Mouse (Mus musculus): ENCODE measurements around the gene Lgals3bp. TPM values are rescaled to one million over a fixed set of nuclear protein-coding genes. Genes with fewer than 3 reads are reported as not detected.

Gene Lgals3bp
- polyA plus RNA-seq, 1 experiment: 311 TPM

DNA sequence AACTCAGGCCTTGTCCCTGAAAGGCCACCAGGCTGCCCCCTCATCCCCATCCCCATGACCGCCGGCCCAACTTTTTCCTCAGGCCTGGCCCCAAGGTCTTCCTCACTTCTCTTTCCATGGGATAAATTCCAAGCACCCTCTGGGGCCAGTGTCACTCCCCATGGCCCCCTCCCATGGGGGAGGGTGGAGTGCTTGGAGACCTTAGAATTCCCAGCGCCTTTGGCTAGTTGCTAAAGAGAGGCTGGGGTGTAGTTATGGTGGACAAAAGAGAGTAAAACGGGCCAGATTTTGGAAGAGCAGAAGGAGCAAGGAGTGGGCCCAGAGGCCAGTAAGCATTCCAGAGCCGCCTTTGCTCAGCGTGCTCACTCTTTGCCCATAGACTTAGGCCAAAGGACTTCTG lies 46.3 kb downstream of the Lgals3bp start, which contains the start of gene Timp2:
Gene Timp2 (minus strand): TSS at position 101 of the 400 bp plus-strand sequence.
- peak within 1 kb of the TSS; percentile 89 for H3K4me3 ChIP-seq (replicated peaks; ENCODE audit: extremely low read depth, low read depth, low read length)
- DNase-seq: no peak
- WGBS: 41% methylated on average over 6 of the region's 6 CpGs
- TF ChIP-seq CTCF (IDR thresholded peaks at IDR 0.05; ENCODE audit: insufficient read depth, low read length) (no peak), POLR2A (IDR thresholded peaks at IDR 0.05; ENCODE audit: borderline replicate concordance, extremely low read depth, low read depth, low read length) (no peak)
- peaks cover 11% of the 10 kb centered on the region for H3K4me1 ChIP-seq (ENCODE audit: control insufficient read depth, insufficient read depth, low read length)

DNA sequence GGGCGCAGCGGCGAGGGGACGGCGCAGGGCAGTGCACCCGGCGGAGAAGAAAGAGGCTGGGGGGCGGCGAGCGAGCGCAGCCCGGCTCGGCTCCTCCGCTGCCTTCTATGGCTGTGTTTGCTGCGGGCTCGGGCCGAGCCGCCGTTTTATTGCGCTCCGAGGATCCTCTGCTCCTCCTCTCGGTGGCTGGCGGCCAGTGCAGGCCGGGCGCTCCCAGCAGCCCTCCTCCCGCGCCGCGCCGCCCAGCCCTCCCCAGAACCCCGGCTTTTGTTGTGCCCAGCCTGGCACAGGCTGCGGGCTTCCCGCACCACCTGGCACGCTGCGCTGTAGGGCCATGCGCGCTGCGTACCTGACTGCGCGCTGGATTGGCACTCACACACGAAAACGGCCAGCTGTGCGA lies 46.7 kb downstream of the Lgals3bp start:
- peaks cover 6% of the 10 kb centered on the region for H3K4me1 ChIP-seq (ENCODE audit: control insufficient read depth, insufficient read depth, low read length)
- DNase-seq: peak; percentile 87
- 0 out of 2 replicates have a peak, but pooled peaks have one; percentile 30 for TF ChIP-seq CTCF (IDR thresholded peaks at IDR 0.05; ENCODE audit: insufficient read depth, low read length)
- peak; percentile 91 for TF ChIP-seq POLR2A (IDR thresholded peaks at IDR 0.05; ENCODE audit: borderline replicate concordance, extremely low read depth, low read depth, low read length)
- H3K4me3 ChIP-seq (replicated peaks; ENCODE audit: extremely low read depth, low read depth, low read length): peak overlapping the region; percentile 89
- WGBS: 1% methylated on average over 42 of the region's 43 CpGs

DNA sequence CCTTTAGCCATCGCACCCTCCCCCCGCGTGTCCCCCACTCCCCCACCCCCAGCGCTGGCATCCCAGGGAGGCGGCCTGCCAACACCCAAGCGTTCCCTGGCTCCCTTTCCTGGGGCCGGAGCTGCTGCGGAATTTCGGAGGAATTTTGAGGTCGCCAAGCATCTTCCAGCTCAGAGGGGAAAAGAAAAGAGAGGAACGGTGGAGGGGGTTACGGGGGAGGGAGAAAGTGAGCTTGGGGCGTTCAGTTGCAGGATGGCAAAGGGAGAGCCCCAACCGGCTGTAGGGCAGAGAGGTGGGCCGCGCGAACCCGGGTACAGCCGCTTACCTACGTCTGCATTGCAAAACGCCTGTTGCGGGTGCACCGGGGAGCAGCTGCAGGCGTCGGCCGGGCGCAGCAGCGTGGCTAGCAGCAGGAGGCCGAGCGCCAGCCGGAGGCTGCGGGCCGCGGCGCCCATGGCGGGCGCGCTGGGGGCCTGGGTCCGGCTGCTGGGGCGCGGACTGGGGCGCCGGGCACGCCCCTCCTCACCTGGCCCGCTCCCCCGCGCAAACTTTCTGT lies 47.2 kb downstream of the Lgals3bp start:
- 2% methylated on average over 47 of the region's 47 CpGs for WGBS
- Histone ChIP-seq H3K4me3 (replicated peaks; ENCODE audit: extremely low read depth, low read depth, low read length) (peak overlapping the region; percentile 89), H3K4me1 (ENCODE audit: control insufficient read depth, insufficient read depth, low read length) (peaks cover 7% of the 10 kb centered on the region; the same call in 1 of the 2 replicates)
- no peak for TF ChIP-seq CTCF (IDR thresholded peaks at IDR 0.05; ENCODE audit: insufficient read depth, low read length)
- no peak for TF ChIP-seq POLR2A (IDR thresholded peaks at IDR 0.05; ENCODE audit: borderline replicate concordance, extremely low read depth, low read depth, low read length)
- peak; percentile 63 for DNase-seq

DNA sequence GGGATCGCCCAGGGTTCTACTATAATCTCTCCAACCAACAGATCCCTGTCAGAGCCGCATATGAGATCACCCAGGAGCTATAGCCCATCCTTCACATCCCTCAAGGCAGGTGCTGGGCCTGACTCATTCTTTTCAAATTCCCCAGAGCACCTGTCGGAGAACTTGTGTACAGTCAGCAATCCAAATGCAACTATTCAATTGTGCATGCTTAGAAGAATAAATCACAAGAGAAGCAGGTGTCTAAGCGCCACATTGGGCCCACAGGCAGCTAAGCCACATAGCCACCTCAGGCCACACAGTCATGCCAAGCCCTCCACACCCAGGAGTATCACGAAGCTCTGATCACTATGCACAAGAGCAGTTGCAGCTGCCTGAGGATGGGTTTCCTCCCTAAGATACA lies 52.4 kb downstream of the Lgals3bp start:
- no peak for DNase-seq
- H3K4me3 ChIP-seq (replicated peaks; ENCODE audit: extremely low read depth, low read depth, low read length): no peak overlapping the region
- H3K4me1 ChIP-seq (ENCODE audit: control insufficient read depth, insufficient read depth, low read length): peaks cover 20% of the 10 kb centered on the region
- no peak for TF ChIP-seq POLR2A (IDR thresholded peaks at IDR 0.05; ENCODE audit: borderline replicate concordance, extremely low read depth, low read depth, low read length)
- TF ChIP-seq CTCF (IDR thresholded peaks at IDR 0.05; ENCODE audit: insufficient read depth, low read length): no peak
- WGBS: 77% methylated on average over 5 of the region's 5 CpGs

DNA sequence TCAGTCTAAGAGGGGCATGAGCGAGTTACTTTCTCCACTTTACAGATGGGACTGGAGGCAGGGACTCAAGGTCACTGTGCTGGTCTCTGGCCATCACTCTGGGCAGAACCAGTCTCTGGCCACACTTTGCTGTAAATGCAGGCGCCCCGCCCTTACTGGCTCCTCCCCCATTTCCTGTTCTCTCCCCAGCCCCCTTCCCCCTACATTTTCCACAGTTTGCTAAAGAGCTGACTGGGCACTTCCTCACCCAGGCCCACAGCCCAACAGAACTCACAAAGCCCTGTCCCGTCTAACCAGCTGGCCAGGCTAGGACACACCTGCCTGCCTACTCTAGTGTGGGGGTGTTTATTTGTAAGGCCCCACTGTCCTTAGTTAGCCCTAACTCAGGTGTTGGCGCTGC lies 53.0 kb downstream of the Lgals3bp start:
- Histone ChIP-seq H3K4me3 (replicated peaks; ENCODE audit: extremely low read depth, low read depth, low read length) (no peak overlapping the region), H3K4me1 (ENCODE audit: control insufficient read depth, insufficient read depth, low read length) (peaks cover 20% of the 10 kb centered on the region)
- TF ChIP-seq CTCF (IDR thresholded peaks at IDR 0.05; ENCODE audit: insufficient read depth, low read length) (no peak), POLR2A (IDR thresholded peaks at IDR 0.05; ENCODE audit: borderline replicate concordance, extremely low read depth, low read depth, low read length) (no peak)
- DNase-seq: peak; percentile 56
- WGBS: 24% methylated on average over 5 of the region's 5 CpGs

DNA sequence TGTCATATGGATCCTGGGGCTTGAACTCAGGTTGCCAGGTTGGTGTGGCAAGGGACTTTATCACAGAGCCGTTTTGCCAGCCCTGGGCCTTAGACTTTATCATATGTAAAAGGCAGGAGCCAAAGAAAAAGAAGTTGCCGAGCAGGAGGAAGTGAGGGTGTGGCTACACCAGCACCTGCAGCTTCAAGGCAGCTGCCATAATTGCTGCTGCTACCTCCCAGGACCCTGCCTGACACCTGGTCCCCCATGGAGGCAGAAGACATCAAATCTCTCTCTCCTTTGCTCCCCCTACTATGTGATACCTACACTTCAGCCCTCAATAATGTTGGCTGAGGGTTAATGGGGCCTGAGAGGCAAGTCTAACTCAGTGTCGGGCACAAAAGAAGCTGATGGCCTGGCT lies 53.5 kb downstream of the Lgals3bp start:
- DNase-seq: no peak
- TF ChIP-seq CTCF (IDR thresholded peaks at IDR 0.05; ENCODE audit: insufficient read depth, low read length) (no peak), POLR2A (IDR thresholded peaks at IDR 0.05; ENCODE audit: borderline replicate concordance, extremely low read depth, low read depth, low read length) (no peak)
- Histone ChIP-seq H3K4me1 (ENCODE audit: control insufficient read depth, insufficient read depth, low read length) (peaks cover 20% of the 10 kb centered on the region), H3K4me3 (replicated peaks; ENCODE audit: extremely low read depth, low read depth, low read length) (no peak overlapping the region)
- WGBS: 26% methylated on average over 3 of the region's 3 CpGs

DNA sequence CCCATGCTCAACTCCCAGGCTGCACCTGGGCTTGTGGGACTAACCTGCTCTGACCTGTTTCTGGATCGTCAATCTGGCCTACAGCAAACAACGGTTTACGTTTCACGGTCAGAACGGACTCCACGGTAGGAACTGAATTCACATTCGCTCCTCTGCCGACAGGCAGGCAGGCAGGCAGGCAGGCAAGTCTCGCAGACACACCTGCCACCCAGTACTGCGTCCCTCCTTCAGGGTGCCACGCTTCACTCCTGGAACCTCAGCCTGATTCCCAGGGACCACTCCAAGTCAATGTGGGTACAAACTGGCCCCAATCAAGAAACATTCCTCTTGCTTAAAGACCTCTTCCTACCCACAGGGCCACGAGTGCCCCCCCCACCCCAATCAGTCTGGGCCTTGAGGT lies 54.0 kb downstream of the Lgals3bp start:
- 77% methylated on average over 12 of the region's 12 CpGs for WGBS
- DNase-seq: no peak
- no peak for TF ChIP-seq POLR2A (IDR thresholded peaks at IDR 0.05; ENCODE audit: borderline replicate concordance, extremely low read depth, low read depth, low read length)
- no peak for TF ChIP-seq CTCF (IDR thresholded peaks at IDR 0.05; ENCODE audit: insufficient read depth, low read length)
- no peak overlapping the region for H3K4me3 ChIP-seq (replicated peaks; ENCODE audit: extremely low read depth, low read depth, low read length)
- H3K4me1 ChIP-seq (ENCODE audit: control insufficient read depth, insufficient read depth, low read length): peaks cover 20% of the 10 kb centered on the region

DNA sequence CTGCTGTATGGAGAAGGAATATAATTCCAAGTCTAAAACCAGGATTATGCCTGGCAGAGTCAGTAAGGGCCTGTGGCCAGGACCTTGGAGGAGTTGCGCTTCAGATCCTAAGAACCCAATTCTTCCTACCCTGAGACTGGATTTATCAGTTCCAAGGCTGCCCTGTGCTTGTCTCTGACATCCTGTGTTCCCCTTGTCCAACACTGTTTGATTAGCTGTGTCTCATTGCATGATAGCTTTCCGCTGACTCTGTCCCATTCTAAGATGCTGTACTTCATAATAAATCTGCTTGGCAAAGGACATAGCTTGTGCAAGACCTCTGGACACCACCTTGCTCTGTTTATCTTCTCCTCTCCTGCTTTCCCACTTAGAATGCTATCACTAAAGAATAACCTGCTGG lies 54.5 kb downstream of the Lgals3bp start:
- no peak overlapping the region for H3K4me3 ChIP-seq (replicated peaks; ENCODE audit: extremely low read depth, low read depth, low read length)
- TF ChIP-seq POLR2A (IDR thresholded peaks at IDR 0.05; ENCODE audit: borderline replicate concordance, extremely low read depth, low read depth, low read length) (no peak), CTCF (IDR thresholded peaks at IDR 0.05; ENCODE audit: insufficient read depth, low read length) (no peak)
- 76% methylated on average over 2 of the region's 2 CpGs for WGBS
- peaks cover 20% of the 10 kb centered on the region for H3K4me1 ChIP-seq (ENCODE audit: control insufficient read depth, insufficient read depth, low read length)
- DNase-seq: no peak

DNA sequence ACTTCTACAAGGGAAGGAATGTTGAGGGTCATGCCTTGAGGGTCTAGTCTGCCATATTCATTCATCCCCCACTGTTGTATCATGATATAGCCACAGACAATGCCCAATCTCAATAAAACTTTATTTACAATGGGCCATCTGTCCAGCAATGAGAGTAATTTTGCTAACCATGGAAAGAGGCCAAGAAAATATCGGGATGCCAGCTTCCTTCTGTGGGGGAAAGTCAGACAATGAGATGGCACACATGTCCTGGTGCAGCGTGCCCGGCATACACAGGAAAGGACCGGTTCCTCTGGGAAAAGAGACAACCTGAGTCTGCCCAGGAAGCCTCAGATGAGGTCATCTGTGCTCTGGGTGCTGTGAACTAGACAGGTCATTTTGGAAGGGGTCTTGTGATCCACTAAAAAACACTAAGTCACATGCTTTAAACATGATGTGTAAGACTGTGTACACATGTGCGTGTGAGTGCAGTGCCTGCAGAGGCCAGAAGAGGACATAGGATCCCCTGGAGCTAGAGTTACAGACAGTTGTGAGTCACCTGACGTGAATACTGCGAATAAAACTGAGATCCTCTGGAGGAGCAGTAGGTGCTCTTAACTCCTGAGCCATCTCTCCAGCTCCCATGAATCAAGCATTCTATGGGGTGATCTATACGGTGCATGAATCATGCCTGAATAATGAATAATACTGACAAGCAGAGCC lies 55.3 kb downstream of the Lgals3bp start:
- DNase-seq: no peak
- WGBS: 67% methylated on average over 8 of the region's 8 CpGs
- Histone ChIP-seq H3K4me3 (replicated peaks; ENCODE audit: extremely low read depth, low read depth, low read length) (no peak overlapping the region), H3K4me1 (ENCODE audit: control insufficient read depth, insufficient read depth, low read length) (peaks cover 21% of the 10 kb centered on the region)
- TF ChIP-seq CTCF (IDR thresholded peaks at IDR 0.05; ENCODE audit: insufficient read depth, low read length) (no peak), POLR2A (IDR thresholded peaks at IDR 0.05; ENCODE audit: borderline replicate concordance, extremely low read depth, low read depth, low read length) (no peak)

DNA sequence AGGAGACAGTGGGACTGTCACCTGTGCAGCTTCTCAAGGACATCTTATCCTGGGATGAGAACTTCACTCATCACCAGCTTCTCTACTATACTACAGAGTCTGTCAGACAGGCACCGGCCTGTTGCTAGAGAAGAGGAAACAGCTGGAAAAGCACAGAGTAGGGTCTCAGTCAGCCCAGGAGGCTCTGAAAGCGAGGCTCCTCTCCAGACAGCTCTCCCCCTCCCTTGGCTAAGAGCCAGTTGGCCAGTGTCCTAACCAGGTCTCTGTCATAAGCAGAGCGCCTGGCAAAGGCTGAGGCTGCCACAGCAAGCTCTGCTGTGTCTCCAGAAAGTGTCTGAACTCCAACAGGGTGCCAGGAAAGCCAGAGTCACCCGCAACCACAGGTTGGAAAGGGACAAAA lies 56.2 kb downstream of the Lgals3bp start:
- WGBS: 37% methylated on average over 4 of the region's 4 CpGs
- H3K4me3 ChIP-seq (replicated peaks; ENCODE audit: extremely low read depth, low read depth, low read length): no peak overlapping the region
- H3K4me1 ChIP-seq (ENCODE audit: control insufficient read depth, insufficient read depth, low read length): peaks cover 21% of the 10 kb centered on the region
- TF ChIP-seq CTCF (IDR thresholded peaks at IDR 0.05; ENCODE audit: insufficient read depth, low read length) (no peak), POLR2A (IDR thresholded peaks at IDR 0.05; ENCODE audit: borderline replicate concordance, extremely low read depth, low read depth, low read length) (no peak)
- DNase-seq: no peak
